15 mouse cellular contexts compared by ENCODE assay signal in genomic region chr15:85717800-85718199, GRCm38 (mm10). TPM values are rescaled to one million over a fixed set of nuclear protein-coding genes. Genes with fewer than 3 reads are reported as not detected.
A peak's percentile ranks its signal among the peaks of the same experiment; 100 is the strongest.
DNase-seq lines count a peak whose midpoint lies in the region; ATAC-seq and TF ChIP-seq lines count a peak whose summit lies in the region.
"Had no signal": no experiment of that assay in that cellular context is flagged by ENCODE, and none has a peak within 500 bp of the region (broad histone marks: within the 10 kb centered on the region; RNA-seq: fewer than 3 reads in every experiment).

No protein-coding gene starts in this region.

- H3K4me2 ChIP-seq in forebrain, postnatal 0 days (ENCODE audit: low read depth), result no peak overlapping the region
- no peak overlapping the region for H3K4me2 ChIP-seq in forebrain, embryonic 11.5 days (ENCODE audit: low read depth, low read length, severe bottlenecking)
- no peak overlapping the region for H3K4me2 ChIP-seq in lung, postnatal 0 days (replicated peaks; ENCODE audit: low read depth, low read length)
- H3K4me2 ChIP-seq: heart, embryonic 11.5 days; neural tube, embryonic 13.5 days had no signal

- no peak for TF ChIP-seq POLR2A in kidney, adult 2 months (IDR thresholded peaks at IDR 0.05; ENCODE audit: low read depth, low read length)

- no peak for TF ChIP-seq EP300 in lung, postnatal 0 days (IDR thresholded peaks at IDR 0.05)

- no peak for DNase-seq in forebrain, postnatal 0 days
- no peak for DNase-seq in forebrain, embryonic 11.5 days (ENCODE audit: low spot score)
- no peak for DNase-seq in kidney, adult 2 months
- no peak for DNase-seq in kidney, adult 18-20 months
- no peak for DNase-seq in lung, postnatal 0 days (ENCODE audit: low spot score)
- DNase-seq in lung, postnatal 36 days, result no peak
- DNase-seq in urinary bladder, adult 2 months (ENCODE audit: low spot score), result no peak
- DNase-seq: lung, adult 18-20 months; right cerebral cortex, postnatal 4 days had no signal

- H3K4me3 ChIP-seq in forebrain, postnatal 0 days (ENCODE audit: low read depth, low read length), result no peak overlapping the region
- H3K4me3 ChIP-seq in forebrain, embryonic 11.5 days (ENCODE audit: low read depth, low read length), result no peak overlapping the region
- no peak overlapping the region for H3K4me3 ChIP-seq in kidney, adult 2 months (ENCODE audit: insufficient read depth, low read depth, low read length)
- H3K4me3 ChIP-seq in lung, postnatal 0 days (ENCODE audit: low read depth, low read length), result no peak overlapping the region
- H3K4me3 ChIP-seq: limb, embryonic 10.5 days; neural tube, embryonic 13.5 days had no signal

- H3K4me1 ChIP-seq in forebrain, postnatal 0 days (ENCODE audit: insufficient read depth), result no peaks in the 10 kb centered on the region
- H3K4me1 ChIP-seq in forebrain, embryonic 11.5 days (replicated peaks; ENCODE audit: control insufficient read depth, insufficient read depth, low read length), result no peaks in the 10 kb centered on the region
- peaks cover 6% of the 10 kb centered on the region; the same call in 1 of the 2 replicates for H3K4me1 ChIP-seq in kidney, adult 2 months (ENCODE audit: control insufficient read depth, insufficient read depth, low read length)
- no peaks in the 10 kb centered on the region for H3K4me1 ChIP-seq in lung, postnatal 0 days (ENCODE audit: insufficient read depth, low read depth, low read length)
- H3K4me1 ChIP-seq: limb, embryonic 10.5 days; neural tube, embryonic 13.5 days had no signal

- no peaks in the 10 kb centered on the region for H3K36me3 ChIP-seq in forebrain, postnatal 0 days (ENCODE audit: insufficient read depth)
- H3K36me3 ChIP-seq in forebrain, embryonic 11.5 days (ENCODE audit: control insufficient read depth, insufficient read depth, low read length), result no peaks in the 10 kb centered on the region
- H3K36me3 ChIP-seq in kidney, adult 2 months (ENCODE audit: control insufficient read depth, insufficient read depth, low read length), result no peaks in the 10 kb centered on the region
- H3K36me3 ChIP-seq in lung, postnatal 0 days (ENCODE audit: insufficient read depth, low read length), result no peaks in the 10 kb centered on the region
- H3K36me3 ChIP-seq: limb, embryonic 10.5 days; neural tube, embryonic 13.5 days had no signal

- H3K27me3 ChIP-seq in forebrain, postnatal 0 days (ENCODE audit: insufficient read depth, low read length), result no peaks in the 10 kb centered on the region
- H3K27me3 ChIP-seq in forebrain, embryonic 11.5 days (ENCODE audit: control insufficient read depth, insufficient read depth, low read length), result no peaks in the 10 kb centered on the region; the same call in 1 of the 2 replicates
- H3K27me3 ChIP-seq in kidney, adult 2 months (replicated peaks; ENCODE audit: control insufficient read depth, insufficient read depth, low read length), result no peaks in the 10 kb centered on the region
- H3K27me3 ChIP-seq in lung, postnatal 0 days (replicated peaks; ENCODE audit: insufficient read depth, low read length), result no peaks in the 10 kb centered on the region

- no peak overlapping the region for H3K9ac ChIP-seq in forebrain, postnatal 0 days
- no peak overlapping the region for H3K9ac ChIP-seq in forebrain, embryonic 11.5 days (ENCODE audit: low read length)
- no peak overlapping the region for H3K9ac ChIP-seq in lung, postnatal 0 days (replicated peaks; ENCODE audit: low read depth)
- H3K9ac ChIP-seq: neural tube, embryonic 13.5 days had no signal

- no peaks in the 10 kb centered on the region for H3K9me3 ChIP-seq in forebrain, postnatal 0 days (ENCODE audit: low read length)
- H3K9me3 ChIP-seq in forebrain, embryonic 11.5 days (ENCODE audit: control insufficient read depth, low read length), result no peaks in the 10 kb centered on the region
- no peaks in the 10 kb centered on the region for H3K9me3 ChIP-seq in lung, postnatal 0 days (ENCODE audit: low read length)
- H3K9me3 ChIP-seq: limb, embryonic 10.5 days; neural tube, embryonic 13.5 days had no signal

- peak; percentile 14; the same call in 1 of the 2 replicates for TF ChIP-seq CTCF in forebrain, postnatal 0 days (IDR thresholded peaks at IDR 0.05; ENCODE audit: low read depth)
- peak; percentile 37 for TF ChIP-seq CTCF in kidney, adult 2 months (conservative IDR thresholded peaks at IDR 0.05; ENCODE audit: insufficient read depth, insufficient read length, low read depth, low read length)
- peak; percentile 38; the same call in 1 of the 2 replicates for TF ChIP-seq CTCF in lung, postnatal 0 days (IDR thresholded peaks at IDR 0.05)

- no peak overlapping the region for H3K27ac ChIP-seq in forebrain, postnatal 0 days (ENCODE audit: low read depth, low read length)
- H3K27ac ChIP-seq in forebrain, embryonic 11.5 days (ENCODE audit: low read depth, low read length), result no peak overlapping the region
- H3K27ac ChIP-seq in kidney, adult 2 months (ENCODE audit: insufficient read depth, low read depth, low read length), result no peak overlapping the region
- H3K27ac ChIP-seq in lung, postnatal 0 days (ENCODE audit: low read length), result no peak overlapping the region
- H3K27ac ChIP-seq: limb, embryonic 10.5 days; neural tube, embryonic 13.5 days had no signal

- ATAC-seq in forebrain, postnatal 0 days, result no peak
- ATAC-seq in forebrain, embryonic 11.5 days (replicated peaks; ENCODE audit: low FRiP score), result no peak
- ATAC-seq in lung, postnatal 0 days, result no peak
- ATAC-seq: forebrain, embryonic 14.5 days had no signal

- WGBS in forebrain, postnatal 0 days, result 87% methylated on average over 2 of the region's 2 CpGs
- 75% methylated on average over 2 of the region's 2 CpGs for WGBS in forebrain, embryonic 11.5 days
- 74% methylated on average over 2 of the region's 2 CpGs for WGBS in kidney, adult 2 months
- WGBS in lung, postnatal 0 days, result 72% methylated on average over 2 of the region's 2 CpGs

RNA-seq across cellular contexts. Expression of gene Ppara, which starts 17.0 kb away (rescaled TPM):
- 0.92 and 1.7 TPM in 2 replicates for total RNA-seq in forebrain, postnatal 0 days (2014; rRNA removed)
- polyA plus RNA-seq in forebrain, postnatal 0 days (2015; fragmentation: Nextera tagmentation; extraction: Ambion mirVana), result 1.9 and 2.0 TPM in 2 replicates
- polyA plus RNA-seq in forebrain, embryonic 11.5 days (2014; fragmentation: Nextera tagmentation; extraction: Ambion mirVana), result 0.31 and 0.51 TPM in 2 replicates
- polyA plus RNA-seq in kidney, adult 2 months (2012; rRNA removed), result 31.3 and 32.5 TPM in 2 replicates
- polyA plus RNA-seq in lung, postnatal 0 days (2015; fragmentation: Nextera tagmentation; extraction: Ambion mirVana), result 5.1 and 5.2 TPM in 2 replicates
- 6.9 and 7.8 TPM in 2 replicates for polyA plus RNA-seq in urinary bladder, adult 2 months (2012; rRNA removed)
- total RNA-seq: megakaryocyte, adult 5-6 weeks; monocyte, adult 5-6 weeks had no signal
